Mouse (Mus musculus): ENCODE data around the gene Mmp27. TPM values are rescaled to one million over a fixed set of nuclear protein-coding genes. Genes with fewer than 3 reads are reported as not detected.
A peak's percentile ranks its signal among the peaks of the same experiment; 100 is the strongest.

Gene Mmp27
- polyA plus RNA-seq, 1 experiment from 2014 or later: not detected

- Histone ChIP-seq H3K36me3 (ENCODE audit: control insufficient read depth, insufficient read depth, low read length) (no peaks in the 10 kb centered on the region), H3K9ac (ENCODE audit: low read length) (no peak overlapping the region), H3K4me3 (ENCODE audit: low read depth, low read length) (no peak overlapping the region), H3K9me3 (ENCODE audit: control insufficient read depth, low read length) (no peaks in the 10 kb centered on the region), H3K4me2 (ENCODE audit: low read depth) (no peak overlapping the region), H3K27ac (ENCODE audit: low read depth, low read length) (no peak overlapping the region), H3K27me3 (ENCODE audit: control insufficient read depth, insufficient read depth, low read length) (no peaks in the 10 kb centered on the region), H3K4me1 (ENCODE audit: control insufficient read depth, insufficient read depth, low read length) (no peaks in the 10 kb centered on the region)
- WGBS: 73% methylated on average over 8 of the region's 8 CpGs
- ATAC-seq (ENCODE audit: insufficient read depth, low FRiP score, low TSS enrichment) (no peak), DNase-seq (ENCODE audit: low spot score) (no peak)
These were observed 18.9 kb downstream of the Mmp27 start for GRCm38 (mm10) chr9:7590063-7590462.

GRCm38 (mm10) chr9:7593272-7593812 is 22.1 kb downstream of the Mmp27 start:
- no peaks in the 10 kb centered on the region for H3K27me3 ChIP-seq (ENCODE audit: control insufficient read depth, insufficient read depth, low read length)
- WGBS: 92% methylated on average over 3 of the region's 3 CpGs
- DNase-seq (ENCODE audit: low spot score) (no peak), ATAC-seq (ENCODE audit: insufficient read depth, low FRiP score, low TSS enrichment) (no peak)
- no peaks in the 10 kb centered on the region for H3K4me1 ChIP-seq (ENCODE audit: control insufficient read depth, insufficient read depth, low read length)
- H3K27ac ChIP-seq (ENCODE audit: low read depth, low read length): no peak overlapping the region
- H3K9me3 ChIP-seq (ENCODE audit: control insufficient read depth, low read length): no peaks in the 10 kb centered on the region
- no peak overlapping the region for H3K4me2 ChIP-seq (ENCODE audit: low read depth)
- no peak overlapping the region for H3K9ac ChIP-seq (ENCODE audit: low read length)
- H3K36me3 ChIP-seq (ENCODE audit: control insufficient read depth, insufficient read depth, low read length): no peaks in the 10 kb centered on the region
- H3K4me3 ChIP-seq (ENCODE audit: low read depth, low read length): no peak overlapping the region

GRCm38 (mm10) chr9:7594816-7595540 is 23.8 kb downstream of the Mmp27 start:
- H3K4me1 ChIP-seq (ENCODE audit: control insufficient read depth, insufficient read depth, low read length): no peaks in the 10 kb centered on the region
- H3K27ac ChIP-seq (ENCODE audit: low read depth, low read length): no peak overlapping the region
- ATAC-seq (ENCODE audit: insufficient read depth, low FRiP score, low TSS enrichment) (peak; percentile 95), DNase-seq (ENCODE audit: low spot score) (peak; percentile 79)
- H3K36me3 ChIP-seq (ENCODE audit: control insufficient read depth, insufficient read depth, low read length): no peaks in the 10 kb centered on the region
- no peaks in the 10 kb centered on the region for H3K9me3 ChIP-seq (ENCODE audit: control insufficient read depth, low read length)
- 19% methylated on average over 6 of the region's 6 CpGs for WGBS
- H3K4me3 ChIP-seq (ENCODE audit: low read depth, low read length): no peak overlapping the region
- H3K27me3 ChIP-seq (ENCODE audit: control insufficient read depth, insufficient read depth, low read length): no peaks in the 10 kb centered on the region
- no peak overlapping the region for H3K9ac ChIP-seq (ENCODE audit: low read length)
- peak overlapping the region; percentile 24; the same call in 1 of the 2 replicates for H3K4me2 ChIP-seq (ENCODE audit: low read depth)

- no peaks in the 10 kb centered on the region for H3K27me3 ChIP-seq (ENCODE audit: control insufficient read depth, insufficient read depth, low read length)
- peak; percentile 78 for ATAC-seq (ENCODE audit: insufficient read depth, low FRiP score, low TSS enrichment)
These were observed 32.0 kb downstream of the Mmp27 start for GRCm38 (mm10) chr9:7602982-7603742.

GRCm38 (mm10) chr9:7604005-7604404 is 32.8 kb downstream of the Mmp27 start:
- no peak overlapping the region for H3K27ac ChIP-seq (ENCODE audit: low read depth, low read length)
- ATAC-seq (ENCODE audit: insufficient read depth, low FRiP score, low TSS enrichment): peak; percentile 28; the same call in 1 of the 2 replicates
- no peak overlapping the region for H3K4me3 ChIP-seq (ENCODE audit: low read depth, low read length)
- H3K36me3 ChIP-seq (ENCODE audit: control insufficient read depth, insufficient read depth, low read length): no peaks in the 10 kb centered on the region
- H3K9ac ChIP-seq (ENCODE audit: low read length): no peak overlapping the region
- no peaks in the 10 kb centered on the region for H3K27me3 ChIP-seq (ENCODE audit: control insufficient read depth, insufficient read depth, low read length)
- H3K4me1 ChIP-seq (ENCODE audit: control insufficient read depth, insufficient read depth, low read length): no peaks in the 10 kb centered on the region
- H3K9me3 ChIP-seq (ENCODE audit: control insufficient read depth, low read length): no peaks in the 10 kb centered on the region
- DNase-seq (ENCODE audit: low spot score): no peak
- 77% methylated on average over 6 of the region's 6 CpGs for WGBS
- no peak overlapping the region for H3K4me2 ChIP-seq (ENCODE audit: low read depth)

More at GRCm38 (mm10) chr9:7602982-7603742, 32.0 kb downstream of the Mmp27 start:
- no peaks in the 10 kb centered on the region for H3K4me1 ChIP-seq (ENCODE audit: control insufficient read depth, insufficient read depth, low read length)
- no peaks in the 10 kb centered on the region for H3K36me3 ChIP-seq (ENCODE audit: control insufficient read depth, insufficient read depth, low read length)
- H3K4me2 ChIP-seq (ENCODE audit: low read depth): no peak overlapping the region
- peak; percentile 72 for DNase-seq (ENCODE audit: low spot score)
- no peak overlapping the region for H3K27ac ChIP-seq (ENCODE audit: low read depth, low read length)
- 3% methylated on average over 3 of the region's 3 CpGs for WGBS
- H3K9me3 ChIP-seq (ENCODE audit: control insufficient read depth, low read length): no peaks in the 10 kb centered on the region
- no peak overlapping the region for H3K9ac ChIP-seq (ENCODE audit: low read length)
- H3K4me3 ChIP-seq (ENCODE audit: low read depth, low read length): no peak overlapping the region

- Histone ChIP-seq H3K4me2 (ENCODE audit: low read depth) (no peak overlapping the region), H3K27ac (ENCODE audit: low read depth, low read length) (no peak overlapping the region), H3K9me3 (ENCODE audit: control insufficient read depth, low read length) (no peaks in the 10 kb centered on the region), H3K27me3 (ENCODE audit: control insufficient read depth, insufficient read depth, low read length) (no peaks in the 10 kb centered on the region), H3K4me3 (ENCODE audit: low read depth, low read length) (no peak overlapping the region), H3K36me3 (ENCODE audit: control insufficient read depth, insufficient read depth, low read length) (no peaks in the 10 kb centered on the region), H3K9ac (ENCODE audit: low read length) (no peak overlapping the region), H3K4me1 (ENCODE audit: control insufficient read depth, insufficient read depth, low read length) (no peaks in the 10 kb centered on the region)
- no peak for ATAC-seq (ENCODE audit: insufficient read depth, low FRiP score, low TSS enrichment)
- WGBS: 88% methylated on average over 12 of the region's 12 CpGs
- no peak for DNase-seq (ENCODE audit: low spot score)
These were observed 34.4 kb downstream of the Mmp27 start for GRCm38 (mm10) chr9:7605638-7606037.

GRCm38 (mm10) chr9:7622582-7622981 is 51.4 kb downstream of the Mmp27 start:
- no peak overlapping the region for H3K4me3 ChIP-seq (ENCODE audit: low read depth, low read length)
- H3K36me3 ChIP-seq (ENCODE audit: control insufficient read depth, insufficient read depth, low read length): no peaks in the 10 kb centered on the region
- DNase-seq (ENCODE audit: low spot score): no peak
- no peak for ATAC-seq (ENCODE audit: insufficient read depth, low FRiP score, low TSS enrichment)
- H3K4me1 ChIP-seq (ENCODE audit: control insufficient read depth, insufficient read depth, low read length): no peaks in the 10 kb centered on the region
- H3K27me3 ChIP-seq (ENCODE audit: control insufficient read depth, insufficient read depth, low read length): no peaks in the 10 kb centered on the region
- no peak overlapping the region for H3K27ac ChIP-seq (ENCODE audit: low read depth, low read length)
- H3K4me2 ChIP-seq (ENCODE audit: low read depth): no peak overlapping the region
- H3K9me3 ChIP-seq (ENCODE audit: control insufficient read depth, low read length): no peaks in the 10 kb centered on the region
- no peak overlapping the region for H3K9ac ChIP-seq (ENCODE audit: low read length)
- WGBS: 79% methylated on average over 3 of the region's 3 CpGs

GRCm38 (mm10) chr9:7627931-7628330 is 56.7 kb downstream of the Mmp27 start, which contains the start of gene Mmp20:
TSS of gene Mmp20 (plus strand) at chr9:7628231.
- no peaks in the 10 kb centered on the region for H3K36me3 ChIP-seq (ENCODE audit: control insufficient read depth, insufficient read depth, low read length)
- no peak within 1 kb of the TSS for H3K4me2 ChIP-seq (ENCODE audit: low read depth)
- no peaks in the 10 kb centered on the region for H3K27me3 ChIP-seq (ENCODE audit: control insufficient read depth, insufficient read depth, low read length)
- no peak for ATAC-seq (ENCODE audit: insufficient read depth, low FRiP score, low TSS enrichment)
- no peaks in the 10 kb centered on the region for H3K4me1 ChIP-seq (ENCODE audit: control insufficient read depth, insufficient read depth, low read length)
- no peak within 1 kb of the TSS for H3K4me3 ChIP-seq (ENCODE audit: low read depth, low read length)
- no peak within 1 kb of the TSS for H3K9ac ChIP-seq (ENCODE audit: low read length)
- H3K27ac ChIP-seq (ENCODE audit: low read depth, low read length): no peak within 1 kb of the TSS
- no peak for DNase-seq (ENCODE audit: low spot score)
- no peaks in the 10 kb centered on the region for H3K9me3 ChIP-seq (ENCODE audit: control insufficient read depth, low read length)

Data from neural tube, embryonic 11.5 days (tissue).